Mouse (Mus musculus): ENCODE results near the gene Nrxn2. TPM values are rescaled to one million over a fixed set of nuclear protein-coding genes. Genes with fewer than 3 reads are reported as not detected.

The Nrxn2 gene
- total RNA-seq, 2 experiments from 2014 or later = 17.8 to 18.3 TPM

DNA sequence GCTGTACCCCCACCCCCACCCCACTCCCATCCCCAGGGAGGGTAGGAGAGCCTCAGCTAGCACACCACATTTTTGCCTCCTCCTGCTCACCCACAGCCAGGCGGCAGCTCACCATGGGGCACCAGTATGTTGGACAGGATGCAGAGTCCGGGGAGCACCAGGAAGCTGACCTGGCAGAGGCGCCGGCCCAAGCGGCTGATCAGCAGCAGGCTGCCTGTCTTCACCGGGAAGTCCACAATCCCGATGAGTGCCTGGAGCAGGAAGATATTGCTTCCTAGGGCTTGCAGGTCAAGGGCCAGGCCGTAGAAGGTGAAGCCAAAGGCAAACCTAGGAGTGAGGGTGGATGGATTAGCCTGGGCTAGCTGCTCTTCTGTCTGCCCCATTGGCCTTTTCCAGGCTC, 119.0 kb downstream of the Nrxn2 start:
- no peak for DNase-seq (ENCODE audit: low spot score in 2 of 2)

DNA sequence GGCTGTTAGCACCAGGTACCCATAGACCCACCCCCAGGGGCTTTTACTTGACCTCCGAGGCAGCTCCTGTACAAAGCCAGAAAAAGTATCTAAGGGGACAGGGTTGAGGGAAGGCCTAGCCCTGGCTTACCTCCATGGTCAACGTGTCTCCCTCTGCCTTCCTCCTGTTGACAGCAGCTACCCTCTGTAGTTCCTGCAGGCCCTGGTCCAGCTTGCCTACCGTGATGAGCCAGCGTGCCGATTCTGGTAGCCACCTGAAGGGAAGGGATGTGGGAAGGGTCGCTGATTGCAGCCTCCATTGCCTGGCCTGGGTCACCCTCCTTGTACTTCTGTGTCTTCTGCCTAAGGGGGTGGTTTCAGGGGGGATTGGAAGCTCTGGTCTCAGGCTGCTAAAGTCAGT, 120.0 kb downstream of the Nrxn2 start:
- no peak for DNase-seq (ENCODE audit: low spot score in 2 of 2)

DNA sequence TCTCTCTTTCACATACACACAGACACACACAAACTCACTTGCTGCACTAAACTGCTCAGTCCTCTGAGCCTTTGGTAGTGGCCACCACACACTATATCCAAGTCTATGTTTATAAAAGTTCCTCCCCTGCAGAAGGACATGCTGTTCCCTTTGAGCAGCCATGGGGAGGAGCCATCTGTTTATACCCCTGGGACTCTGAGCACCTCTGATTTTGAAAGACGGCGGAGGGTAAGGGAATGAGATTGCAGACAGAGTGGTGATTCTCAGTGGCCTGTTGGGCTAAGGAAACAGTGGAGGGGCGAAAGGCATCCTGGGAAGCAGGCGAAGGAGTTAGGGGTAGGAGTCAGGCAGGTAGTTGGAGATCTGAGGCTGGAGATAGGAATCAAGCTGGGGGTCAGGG, 121.1 kb downstream of the Nrxn2 start:
- no peak for DNase-seq (ENCODE audit: low spot score in 2 of 2)

DNA sequence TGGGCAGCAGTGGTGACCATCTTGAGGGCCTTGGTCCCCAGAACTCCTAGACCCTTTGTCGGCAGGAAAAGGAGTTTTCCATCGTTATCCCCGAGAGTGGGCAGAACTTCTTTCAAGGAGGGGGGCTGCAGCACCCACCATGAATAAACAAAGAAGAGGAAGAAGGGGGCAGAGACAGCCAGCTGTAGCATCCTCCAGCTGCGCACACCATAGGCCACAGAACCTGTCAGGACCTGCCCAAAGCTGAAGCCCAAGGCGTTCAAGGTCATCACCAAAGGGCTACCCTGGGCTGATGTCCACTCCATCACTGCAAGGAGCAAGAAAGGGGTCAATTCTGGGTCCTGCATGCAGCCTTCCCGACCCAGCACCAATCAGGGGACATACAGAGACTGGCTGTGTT, 121.7 kb downstream of the Nrxn2 start:
- no peak for DNase-seq (ENCODE audit: low spot score in 2 of 2)

DNA sequence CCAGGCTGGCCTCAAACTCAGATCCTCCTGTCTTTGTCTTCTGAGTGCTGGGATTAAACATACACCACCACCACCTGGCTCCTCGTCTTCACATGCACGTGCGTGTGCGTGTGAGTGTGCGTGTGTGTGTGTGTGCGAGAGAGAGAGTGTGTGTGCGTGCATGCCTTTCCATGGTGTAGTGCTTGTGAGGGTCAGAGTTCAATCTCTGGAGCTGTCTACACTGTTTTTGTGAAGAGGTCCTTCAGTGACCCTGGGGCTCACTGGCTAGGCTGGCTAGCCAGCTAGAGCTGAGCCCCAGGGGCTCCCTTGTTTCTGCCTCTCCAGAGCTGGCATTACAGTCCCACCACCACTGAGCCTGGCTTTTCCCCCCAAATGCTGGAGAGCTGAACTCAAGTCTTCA, 123.0 kb downstream of the Nrxn2 start:
- DNase-seq (ENCODE audit: low spot score in 2 of 2) = no peak

DNA sequence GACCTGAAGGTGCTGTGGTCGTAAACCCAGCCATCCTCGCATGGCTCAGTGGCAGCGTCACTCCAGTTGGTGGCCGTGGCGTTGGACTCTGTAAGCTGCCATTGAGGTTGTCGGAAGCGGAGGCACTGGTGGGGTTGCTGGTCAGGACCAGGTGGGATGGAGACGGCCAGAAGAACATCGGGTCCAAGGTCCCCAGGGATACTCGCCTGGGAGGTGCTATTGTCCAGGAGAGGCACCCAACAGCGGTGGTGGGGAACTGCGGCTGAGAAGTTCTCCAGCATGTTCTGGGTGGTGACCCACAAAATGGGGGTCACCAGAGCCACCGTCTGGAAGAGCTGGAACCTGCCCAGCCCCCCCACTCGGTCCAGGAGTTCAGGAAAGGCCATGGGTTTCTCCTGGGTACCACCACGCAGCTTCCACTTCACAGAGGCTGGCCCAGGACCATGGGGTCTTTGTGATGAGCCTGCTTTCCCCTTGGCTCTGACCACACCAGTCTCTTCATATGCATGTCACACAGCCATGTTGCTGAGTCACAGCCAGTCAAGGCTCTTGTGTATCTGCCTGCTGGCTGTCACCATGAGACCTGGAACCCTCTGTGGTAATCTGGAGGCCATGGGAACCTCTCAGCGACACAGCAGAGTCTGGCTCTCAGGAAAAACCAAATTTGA, 124.0 kb downstream of the Nrxn2 start, which contains the start of gene Slc22a12:
Gene Slc22a12 (minus strand): TSS at position 666 of the 668 bp plus-strand sequence.
- no peak for DNase-seq (ENCODE audit: low spot score in 2 of 2)

DNA sequence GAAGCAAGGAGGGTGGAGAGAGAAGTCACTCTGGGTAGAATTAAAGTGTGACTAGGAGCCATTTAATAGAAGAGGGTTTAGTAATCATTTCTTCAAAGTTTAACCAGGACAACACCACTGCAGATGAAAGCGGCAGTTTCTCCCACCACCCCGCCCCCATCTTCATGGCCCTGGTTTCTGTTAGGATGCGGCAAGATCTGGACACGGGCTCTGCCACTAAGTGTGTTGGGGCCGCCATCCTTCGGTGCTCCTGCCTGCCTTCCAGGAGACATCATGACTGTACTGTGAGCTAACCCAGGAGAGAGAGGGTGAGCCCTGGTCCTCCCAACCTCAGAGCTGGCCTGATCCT, 124.5 kb downstream of the Nrxn2 start:
- no peak for DNase-seq (ENCODE audit: low spot score in 2 of 2)

DNA sequence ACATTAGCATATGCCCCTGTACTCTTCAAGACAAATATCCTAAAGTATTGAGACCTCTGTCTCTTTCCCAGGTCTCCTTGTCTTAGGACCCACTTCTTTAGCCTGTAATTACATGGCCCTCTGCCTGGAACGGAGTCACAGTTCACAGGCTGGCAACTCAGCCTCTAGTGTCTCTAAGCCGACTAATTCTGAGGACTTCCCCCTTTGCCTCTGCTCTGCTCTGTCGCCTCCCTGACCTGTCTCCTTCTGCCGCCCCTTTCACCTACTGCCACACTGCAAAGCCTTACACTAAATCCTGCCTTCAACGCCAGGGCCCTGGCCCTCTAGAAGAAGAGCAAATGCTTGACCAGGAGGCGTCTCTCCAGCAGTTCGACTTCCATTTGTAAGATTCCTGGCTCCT, 125.0 kb downstream of the Nrxn2 start:
- DNase-seq (ENCODE audit: low spot score in 2 of 2) = no peak

DNA sequence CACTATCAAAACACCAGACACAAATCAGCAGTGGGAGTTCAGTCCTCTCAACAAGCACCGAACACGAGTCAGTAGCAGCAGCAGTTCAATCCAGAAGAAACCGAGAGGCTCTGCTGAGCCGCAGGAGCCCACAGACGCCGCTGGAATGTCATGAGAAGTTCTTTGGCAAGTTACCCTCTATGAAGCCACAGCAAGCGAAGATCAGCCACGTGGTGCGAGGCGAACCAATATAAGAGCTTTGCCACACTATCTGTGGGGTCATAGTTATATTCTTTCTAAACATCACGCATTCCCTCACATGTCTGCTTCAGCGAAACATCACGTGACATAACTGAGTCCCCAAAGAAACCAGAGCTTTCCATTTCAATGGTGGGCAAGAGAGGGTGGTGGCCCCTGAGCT, 126.2 kb downstream of the Nrxn2 start:
- DNase-seq (ENCODE audit: low spot score in 2 of 2) = no peak

DNA sequence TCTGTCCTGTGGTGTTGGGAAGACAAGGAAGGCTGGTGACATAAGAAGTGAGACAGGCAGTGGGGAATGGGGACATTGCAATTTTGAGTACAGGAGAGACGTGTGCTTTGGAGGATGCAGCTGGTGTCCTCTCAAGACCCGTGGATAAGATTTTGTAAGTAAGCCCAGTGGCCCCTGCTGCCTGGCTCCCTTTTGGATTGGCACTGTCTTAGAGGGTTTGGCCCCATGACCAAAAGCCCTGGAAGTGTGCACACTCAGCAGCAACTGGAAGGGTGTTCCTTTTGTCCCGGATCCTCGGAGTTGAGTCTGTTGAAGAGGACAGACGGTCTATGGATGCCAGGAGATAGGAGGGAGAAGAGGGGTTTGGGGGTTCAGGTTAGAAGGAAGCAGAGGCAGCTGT, 127.0 kb downstream of the Nrxn2 start:
- no peak for DNase-seq (ENCODE audit: low spot score in 2 of 2)

DNA sequence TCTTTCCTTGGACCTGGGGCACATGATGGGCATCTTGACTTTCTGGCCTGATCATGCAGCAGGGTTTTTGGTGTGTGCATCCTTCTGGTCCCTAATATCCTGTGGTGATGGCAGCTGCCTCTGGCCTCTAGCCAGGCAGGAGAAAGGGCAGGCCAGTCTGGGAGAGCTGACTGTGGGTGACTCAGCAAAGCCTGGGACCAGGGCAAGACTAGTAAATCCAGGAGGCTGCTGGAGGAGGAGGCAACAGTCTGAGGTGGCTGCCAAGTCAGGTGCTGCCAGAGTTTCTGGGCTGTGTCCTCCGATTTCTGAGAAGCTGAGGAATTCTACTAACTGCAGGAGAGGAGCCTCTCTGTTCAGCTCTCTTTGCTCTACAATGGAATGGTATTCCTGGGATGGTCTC, 127.6 kb downstream of the Nrxn2 start:
- DNase-seq (ENCODE audit: low spot score in 2 of 2) = no peak

DNA sequence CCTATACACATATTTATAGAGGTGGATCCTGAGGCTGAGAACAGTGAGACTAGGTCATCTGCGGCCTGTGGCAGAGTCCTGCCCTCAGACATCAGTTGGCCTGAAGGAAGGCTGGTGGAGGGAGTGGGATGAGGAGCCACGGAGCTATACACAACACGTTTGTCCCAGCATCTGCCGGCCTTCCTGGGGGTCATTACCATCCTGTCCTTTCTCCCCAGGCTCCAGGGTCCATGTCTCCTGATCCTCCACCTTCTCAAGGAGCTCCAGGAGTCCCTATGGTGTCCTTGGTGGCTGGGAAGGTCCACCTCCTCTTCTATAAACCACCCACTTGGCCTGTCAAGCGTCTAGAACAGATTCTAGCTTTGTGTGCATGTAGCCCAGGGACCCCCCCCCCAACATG, 129.3 kb downstream of the Nrxn2 start:
- no peak for DNase-seq (ENCODE audit: low spot score in 2 of 2)

DNA sequence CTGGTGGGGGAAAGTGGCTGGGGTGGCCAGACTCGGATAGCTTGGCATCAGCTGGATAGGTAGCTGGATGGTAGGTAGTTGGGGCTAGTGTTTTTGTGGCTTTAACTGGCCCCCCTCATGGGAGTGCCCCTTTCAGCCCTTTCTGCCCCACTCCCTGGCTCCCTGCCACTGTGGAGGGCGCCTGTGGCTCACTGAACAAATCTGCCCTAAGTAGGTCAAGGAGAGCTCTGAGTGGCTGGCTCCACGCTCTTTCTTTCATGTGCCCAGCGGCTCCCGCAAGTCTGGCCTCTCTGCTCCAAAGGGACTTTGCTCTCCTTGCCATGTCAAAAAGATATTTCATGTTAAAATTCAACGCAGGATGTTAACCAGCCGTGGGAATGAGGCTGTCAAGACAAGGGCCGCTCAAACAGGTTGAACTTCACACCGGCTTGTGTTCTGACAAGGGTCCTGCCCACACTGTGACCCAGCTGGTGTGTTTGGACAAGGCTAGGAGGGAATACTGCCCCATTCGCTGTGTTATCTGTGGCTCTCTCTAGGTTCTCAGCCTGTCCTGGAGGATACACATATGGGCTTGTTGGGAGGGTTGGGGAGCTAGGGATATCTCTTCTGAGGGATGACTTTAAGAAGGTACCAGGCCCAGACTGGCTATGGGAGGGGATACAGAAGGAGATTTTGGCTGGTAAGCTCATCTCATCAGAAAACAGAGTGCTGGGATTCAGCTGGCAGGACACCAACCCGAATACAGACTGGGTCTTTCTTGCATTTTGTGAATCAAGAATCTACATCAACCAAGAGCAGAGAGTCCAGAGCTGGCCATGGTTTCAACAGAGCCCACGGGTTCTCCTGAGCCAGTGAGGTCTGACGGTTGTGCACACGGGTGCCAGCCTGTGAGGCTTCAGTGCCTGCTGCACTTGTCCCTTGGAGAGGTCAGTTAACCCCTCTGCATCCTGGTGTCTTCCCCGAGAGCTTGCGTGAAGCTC, 130.2 kb downstream of the Nrxn2 start:
- DNase-seq (ENCODE audit: low spot score in 2 of 2) = peak in 1 of 2 experiments; percentile 48

DNA sequence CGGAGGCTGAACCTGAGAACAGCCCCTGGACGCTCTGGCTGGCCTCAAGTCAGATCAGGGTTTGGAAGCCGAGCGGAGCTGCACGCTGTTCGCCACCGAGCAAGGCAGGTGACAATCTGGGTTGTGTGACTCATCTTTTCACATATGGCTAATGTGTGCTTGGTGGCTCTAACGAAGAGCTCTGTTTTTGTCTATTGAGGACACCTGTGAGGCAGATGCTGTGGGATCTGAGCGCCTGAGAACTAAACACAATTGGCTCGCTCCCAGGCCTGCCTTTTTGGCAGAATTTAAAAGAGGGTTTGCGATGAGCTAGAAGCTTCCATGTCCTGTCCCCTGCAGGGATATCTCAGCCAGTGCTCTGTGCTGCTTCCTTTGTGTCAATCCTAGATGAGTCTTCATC, 131.0 kb downstream of the Nrxn2 start:
- no peak for DNase-seq (ENCODE audit: low spot score in 2 of 2)

DNA sequence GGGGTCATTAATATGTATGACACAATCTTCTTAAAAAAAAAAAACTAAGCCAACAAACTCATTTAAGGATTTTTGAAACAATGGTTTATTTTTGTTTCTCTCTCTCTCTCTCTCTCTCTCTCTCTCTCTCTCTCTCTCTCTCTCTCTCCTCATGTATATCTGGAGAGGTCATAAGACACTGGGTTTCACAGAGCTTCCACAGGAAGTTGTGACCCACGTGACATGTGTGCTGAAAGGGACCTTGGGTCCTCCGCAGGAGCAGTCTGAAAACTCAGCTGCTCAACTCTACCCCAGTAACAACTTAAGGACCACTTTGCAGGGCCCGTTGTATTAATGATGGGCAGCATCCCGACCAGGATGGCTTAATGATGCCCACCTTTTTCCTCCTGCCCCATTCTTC, 132.7 kb downstream of the Nrxn2 start:
- DNase-seq (ENCODE audit: low spot score in 2 of 2) = no peak

DNA sequence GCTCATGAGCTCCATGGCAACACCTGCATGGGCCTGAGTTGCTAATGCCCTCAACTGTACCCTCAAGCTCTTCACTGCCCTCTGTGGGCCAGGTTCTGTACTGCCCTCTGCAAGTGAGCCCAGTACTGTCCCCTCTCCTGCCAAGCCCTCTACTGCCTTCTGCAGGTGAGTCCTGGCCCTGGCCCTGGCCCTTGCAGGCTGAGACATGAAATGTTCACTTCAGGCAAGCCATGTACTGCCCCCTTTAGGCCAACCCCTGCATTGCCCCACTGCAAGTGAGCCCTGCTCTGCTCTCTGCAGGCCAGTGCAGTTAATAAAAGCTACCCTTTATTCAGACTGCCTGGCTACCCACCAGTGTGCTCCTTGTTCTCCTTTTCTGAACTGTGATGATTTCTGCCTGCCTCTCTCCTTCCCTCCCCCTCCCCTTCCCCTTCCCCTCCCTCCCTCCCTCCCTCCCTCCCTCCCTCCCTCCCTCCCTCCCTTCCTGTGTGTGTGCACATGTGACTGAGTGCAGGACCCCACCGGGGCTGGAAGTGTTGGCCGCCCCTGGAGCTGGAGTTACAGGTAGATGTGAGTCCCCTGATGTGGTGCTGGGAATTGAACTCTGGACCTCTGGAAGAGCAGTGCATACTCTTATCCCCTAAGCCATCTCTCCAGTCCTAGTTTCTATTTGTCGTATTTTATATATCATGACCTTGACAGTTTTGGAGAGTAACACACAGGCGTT, 133.9 kb downstream of the Nrxn2 start:
- peak in 1 of 2 experiments; percentile 31 for DNase-seq (ENCODE audit: low spot score in 2 of 2)

DNA sequence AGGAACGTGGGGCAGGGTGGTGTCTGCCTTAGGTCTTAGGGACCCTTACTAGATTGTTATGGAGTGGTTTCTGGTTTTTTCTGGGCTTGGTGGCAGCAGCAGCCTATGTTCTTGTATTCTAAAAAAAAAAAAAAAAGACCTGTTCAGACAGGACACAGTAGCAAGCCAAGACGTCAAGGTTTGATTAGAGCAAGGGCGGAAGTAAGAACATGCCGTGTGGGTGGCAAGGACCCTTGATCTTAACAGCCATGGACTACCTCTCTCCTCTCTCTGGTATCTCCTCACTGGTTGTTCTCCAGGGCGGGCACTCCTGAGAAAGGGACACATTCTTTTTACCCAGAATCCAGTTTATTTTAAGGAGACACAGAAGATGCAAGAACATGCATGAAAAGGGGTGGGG, 134.6 kb downstream of the Nrxn2 start:
- DNase-seq (ENCODE audit: low spot score in 2 of 2) = no peak

DNA sequence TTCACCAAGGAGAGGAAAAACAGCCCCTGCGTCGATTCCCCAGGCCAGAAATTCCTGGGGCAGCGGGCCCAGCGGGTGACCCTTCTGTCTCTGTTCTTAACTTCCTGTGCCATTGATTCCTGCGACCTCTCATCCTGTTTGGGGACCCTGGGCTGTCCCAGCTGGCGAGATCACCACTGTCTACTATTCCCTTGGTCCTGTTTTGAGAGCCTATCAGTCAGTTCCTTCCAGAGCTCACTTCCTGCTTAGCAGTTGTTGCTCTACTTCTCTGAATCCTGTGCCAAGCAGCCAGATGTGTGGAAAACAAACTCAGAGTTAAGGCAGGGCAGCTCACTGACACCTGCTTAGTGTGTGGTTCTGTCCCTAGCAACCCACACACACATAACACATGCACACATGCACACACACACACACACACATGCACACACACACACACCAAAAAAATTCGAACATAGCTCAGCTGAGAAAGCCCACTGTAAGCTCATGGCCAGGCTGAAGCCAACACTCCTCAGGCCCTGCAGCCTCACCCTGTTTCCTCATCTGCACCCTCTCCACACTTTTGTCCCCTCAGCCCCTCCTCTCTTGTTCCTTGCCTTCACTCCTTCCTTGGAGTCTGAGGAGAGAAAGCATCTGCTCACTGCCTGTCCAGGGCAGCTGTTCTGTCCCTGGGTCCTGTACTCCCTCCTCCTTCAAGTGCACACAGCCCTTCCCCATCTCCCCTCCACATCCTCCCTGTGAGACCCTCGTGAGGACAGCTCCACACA, 135.5 kb downstream of the Nrxn2 start:
- DNase-seq (ENCODE audit: low spot score in 2 of 2) = no peak

DNA sequence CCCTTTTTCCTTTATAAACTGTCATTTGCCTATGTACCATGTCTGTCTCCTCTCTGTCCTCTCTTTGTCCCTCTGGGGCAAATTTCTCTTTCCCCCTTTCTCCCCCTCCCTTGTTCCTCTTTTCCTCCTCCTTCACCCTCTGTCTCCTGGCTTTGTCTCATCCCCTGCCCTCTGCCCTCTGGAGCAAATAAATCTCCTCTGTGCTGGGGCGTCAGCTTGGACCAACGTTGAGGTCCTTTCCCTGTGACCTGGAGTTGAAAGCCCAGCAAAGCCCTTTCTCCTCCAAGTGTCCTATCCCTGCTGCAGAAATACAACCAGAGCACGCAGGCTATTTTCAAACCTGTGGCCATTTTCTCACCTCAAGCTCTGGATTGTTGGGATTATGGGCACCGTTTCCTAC, 141.0 kb downstream of the Nrxn2 start:
- no peak for DNase-seq (ENCODE audit: low spot score in 2 of 2)

DNA sequence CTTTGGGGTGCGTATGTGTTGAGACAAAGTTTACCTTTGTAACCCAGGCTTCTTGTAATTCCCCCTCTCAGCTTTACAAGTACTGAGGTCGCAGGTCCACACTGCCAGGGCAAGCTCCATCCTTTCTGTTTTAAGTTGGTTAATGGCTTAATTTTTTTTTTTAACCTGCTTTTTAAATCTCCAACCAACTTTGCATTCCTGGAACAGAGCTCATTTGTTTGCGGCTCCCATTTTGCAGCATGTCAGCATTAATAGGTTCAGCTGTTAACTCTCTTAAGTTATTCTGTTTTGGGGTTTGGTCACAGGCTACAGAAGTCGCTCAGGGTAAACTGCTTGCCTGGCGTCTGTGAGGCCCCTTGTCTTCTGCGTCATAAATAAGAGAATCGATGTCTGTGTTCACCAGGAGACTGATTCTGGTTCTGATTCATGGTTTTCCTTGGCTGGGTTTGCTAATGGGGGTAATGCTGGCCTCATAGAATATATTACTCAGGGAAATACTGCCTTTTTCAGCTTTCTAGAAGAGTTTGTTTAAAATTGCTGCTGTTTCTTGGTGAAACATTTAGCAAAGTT, 141.8 kb downstream of the Nrxn2 start:
- no peak for DNase-seq (ENCODE audit: low spot score in 2 of 2)

DNA sequence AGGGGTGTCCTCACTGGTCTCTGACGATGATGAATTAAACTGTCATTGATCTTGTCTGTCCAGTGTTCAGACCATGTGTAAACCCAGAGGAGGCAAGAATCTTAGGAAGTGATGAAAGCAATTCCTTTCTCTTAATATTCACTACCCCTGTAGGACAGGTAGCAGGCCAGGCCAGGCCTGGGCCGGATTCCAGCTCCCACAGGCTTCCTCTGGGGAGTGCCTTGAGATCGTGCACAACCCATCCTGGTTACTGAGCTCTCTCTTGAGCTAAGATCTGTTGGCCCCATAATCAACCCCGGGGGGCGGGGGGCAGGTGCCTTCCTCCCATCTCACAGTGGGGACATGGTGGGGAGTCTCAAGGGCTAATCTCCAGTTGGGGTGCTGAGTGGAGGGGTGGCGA, 146.6 kb downstream of the Nrxn2 start:
- DNase-seq (ENCODE audit: low spot score in 2 of 2) = no peak

Measured in adrenal gland, postnatal 4 days (tissue).